11 mouse cellular contexts compared by ENCODE assay signal in genomic region chr1:19973364-19973763, GRCm38 (mm10).
DNase-seq lines count a peak whose midpoint lies in the region; ATAC-seq and TF ChIP-seq lines count a peak whose summit lies in the region.
"Had no signal": no experiment of that assay in that cellular context is flagged by ENCODE, and none has a peak within 500 bp of the region (broad histone marks: within the 10 kb centered on the region; RNA-seq: fewer than 3 reads in every experiment).

No protein-coding gene starts in this region.

- no peaks in the 10 kb centered on the region for H3K4me1 ChIP-seq in embryonic facial prominence, embryonic 11.5 days (ENCODE audit: control insufficient read depth, insufficient read depth, low read length)
- peaks cover 4% of the 10 kb centered on the region; the same call in 1 of the 2 replicates for H3K4me1 ChIP-seq in embryonic facial prominence, embryonic 10.5 days
- H3K4me1 ChIP-seq in limb, embryonic 14.5 days (ENCODE audit: control insufficient read depth, insufficient read depth, low read length): peaks cover 3% of the 10 kb centered on the region; the same call in 1 of the 2 replicates

- TF ChIP-seq POLR2A in limb, embryonic 14.5 days (IDR thresholded peaks at IDR 0.05; ENCODE audit: borderline replicate concordance, extremely low read depth, insufficient read depth, insufficient read length): no peak

- no peak overlapping the region for H3K4me2 ChIP-seq in embryonic facial prominence, embryonic 11.5 days (ENCODE audit: low read depth, low read length)
- H3K4me2 ChIP-seq in limb, embryonic 14.5 days (replicated peaks; ENCODE audit: low read depth, low read length, severe bottlenecking): no peak overlapping the region

- ATAC-seq in embryonic facial prominence, embryonic 11.5 days (replicated peaks; ENCODE audit: insufficient number of reproducible peaks, low FRiP score, low TSS enrichment, low read depth): peak; percentile 70; the same call in 1 of the 2 replicates
- ATAC-seq in limb, embryonic 14.5 days (ENCODE audit: low FRiP score, low read depth): no peak
- ATAC-seq: activated CD4-positive, CD25-positive, alpha-beta regulatory T cell, adult 4 months had no signal

- H3K36me3 ChIP-seq in embryonic facial prominence, embryonic 11.5 days (replicated peaks; ENCODE audit: control insufficient read depth, insufficient read depth, low read depth, low read length): no peaks in the 10 kb centered on the region
- H3K36me3 ChIP-seq in embryonic facial prominence, embryonic 10.5 days (replicated peaks): no peaks in the 10 kb centered on the region
- no peaks in the 10 kb centered on the region for H3K36me3 ChIP-seq in limb, embryonic 14.5 days (ENCODE audit: control insufficient read depth, insufficient read depth, low read length)

- WGBS in embryonic facial prominence, embryonic 11.5 days: 59% methylated on average over 4 of the region's 4 CpGs
- WGBS in embryonic facial prominence, embryonic 10.5 days: 68% methylated on average over 4 of the region's 4 CpGs
- 47% methylated on average over 4 of the region's 4 CpGs for WGBS in limb, embryonic 14.5 days

- DNase-seq in embryonic facial prominence, embryonic 11.5 days (ENCODE audit: low spot score): peak; percentile 55
- DNase-seq in embryonic facial prominence, embryonic 10.5 days (ENCODE audit: low spot score): no peak
- DNase-seq in ovary, postnatal 14 days (ENCODE audit: low spot score): peak; percentile 0
- no peak for DNase-seq in ovary, postnatal 10 days (ENCODE audit: low spot score)
- peak; percentile 34 for DNase-seq in limb, embryonic 14.5 days (ENCODE audit: low spot score)
- DNase-seq in gastrocnemius, postnatal 25 days: no peak
- no peak for DNase-seq in adipocyte (ENCODE audit: low spot score)
- no peak for DNase-seq in yolk sac, embryonic 10.5 days (ENCODE audit: low spot score)
- DNase-seq: heart, postnatal 36 days; left cerebral cortex, postnatal 4 days had no signal

- H3K27ac ChIP-seq in embryonic facial prominence, embryonic 11.5 days (replicated peaks; ENCODE audit: low read depth, low read length): no peak overlapping the region
- no peak overlapping the region for H3K27ac ChIP-seq in embryonic facial prominence, embryonic 10.5 days (replicated peaks)
- no peak overlapping the region for H3K27ac ChIP-seq in limb, embryonic 14.5 days (replicated peaks; ENCODE audit: low read depth, low read length)

- H3K9ac ChIP-seq in embryonic facial prominence, embryonic 11.5 days (replicated peaks; ENCODE audit: low read length): no peak overlapping the region
- H3K9ac ChIP-seq in limb, embryonic 14.5 days (ENCODE audit: low read depth, low read length, severe bottlenecking): no peak overlapping the region

- H3K4me3 ChIP-seq in embryonic facial prominence, embryonic 11.5 days (ENCODE audit: low read depth, low read length): no peak overlapping the region
- H3K4me3 ChIP-seq in embryonic facial prominence, embryonic 10.5 days: no peak overlapping the region
- H3K4me3 ChIP-seq in limb, embryonic 14.5 days (replicated peaks; ENCODE audit: low read length): no peak overlapping the region

- no peaks in the 10 kb centered on the region for H3K27me3 ChIP-seq in embryonic facial prominence, embryonic 11.5 days (ENCODE audit: control insufficient read depth, insufficient read depth, low read length)
- H3K27me3 ChIP-seq in embryonic facial prominence, embryonic 10.5 days (replicated peaks; ENCODE audit: low read depth, poor library complexity, severe bottlenecking): peaks cover 13% of the 10 kb centered on the region; the same call in 1 of the 2 replicates
- H3K27me3 ChIP-seq in limb, embryonic 14.5 days (ENCODE audit: control insufficient read depth, insufficient read depth, low read length): no peaks in the 10 kb centered on the region

- no peaks in the 10 kb centered on the region for H3K9me3 ChIP-seq in embryonic facial prominence, embryonic 11.5 days (replicated peaks; ENCODE audit: control insufficient read depth, low read length)
- H3K9me3 ChIP-seq in embryonic facial prominence, embryonic 10.5 days: no peaks in the 10 kb centered on the region
- no peaks in the 10 kb centered on the region for H3K9me3 ChIP-seq in limb, embryonic 14.5 days (ENCODE audit: control insufficient read depth, low read length)

Comparison
In these comparisons a context has a peak if more than half of its experiments do, and no peak if none do; other contexts are left out.
1. DNase-seq: peak in embryonic facial prominence, embryonic 11.5 days (single experiment), ovary, postnatal 14 days (single experiment) and limb, embryonic 14.5 days (single experiment); none in embryonic facial prominence, embryonic 10.5 days (single experiment), ovary, postnatal 10 days (single experiment), gastrocnemius, postnatal 25 days (single experiment), adipocyte (single experiment) and yolk sac, embryonic 10.5 days (single experiment).